Mouse (Mus musculus) granulocyte monocyte progenitor cell, adult 5-6 weeks (primary cell): ENCODE data around the gene Prnp. TPM values are rescaled to one million over a fixed set of nuclear protein-coding genes. Genes with fewer than 3 reads are reported as not detected.

Source experiments
- ATAC-seq: replicated peaks from 2 replicates; pipeline ENCODE4 v1.8.0; 2016; ENCODE audit warnings: mild to moderate bottlenecking, moderate TSS enrichment, inconsistent platforms; ENCODE audit not compliant: poor library complexity, severe bottlenecking
- total RNA-seq, 2 experiments: library from RNA; stranded (forward) in 1 of 2; stranded (reverse) in 1 of 2; fragments of 200-712, 200-1000 nt in 1 of 2; fragments of >200 nt in 1 of 2; fragmentation: Nextera tagmentation in 1 of 2; gene quantifications; 2 replicates each; pipeline ENCODE4 v1.2.3; 2014 to 2017

Prnp gene
- total RNA-seq, 2 experiments from 2014 or later: 1.6 TPM; not detected in 1

- no peak for ATAC-seq
Observed at GRCm38 (mm10) chr2:131946351-131946750, 36.6 kb downstream of the Prnp start.

GRCm38 (mm10) chr2:131948156-131948555 is 38.4 kb downstream of the Prnp start:
- no peak for ATAC-seq

GRCm38 (mm10) chr2:131948916-131949639 is 39.4 kb downstream of the Prnp start:
- ATAC-seq: no peak

GRCm38 (mm10) chr2:131949767-131950597 is 40.3 kb downstream of the Prnp start:
- no peak for ATAC-seq

GRCm38 (mm10) chr2:131950598-131951095 is 40.9 kb downstream of the Prnp start, which contains the start of gene Prnd:
Gene Prnd, plus strand, starts transcription at chr2:131950861.
- peak; percentile 49 for ATAC-seq

GRCm38 (mm10) chr2:131952456-131952855 is 42.7 kb downstream of the Prnp start:
- no peak for ATAC-seq

- no peak for ATAC-seq
Observed at GRCm38 (mm10) chr2:131952961-131953538, 43.3 kb downstream of the Prnp start.

GRCm38 (mm10) chr2:131953711-131954110 is 44.0 kb downstream of the Prnp start:
- no peak for ATAC-seq

- ATAC-seq: peak; percentile 6; the same call in 1 of the 2 replicates
Observed at GRCm38 (mm10) chr2:131954835-131955234, 45.1 kb downstream of the Prnp start.

- peak; percentile 80 for ATAC-seq
Observed at GRCm38 (mm10) chr2:131955264-131955663, 45.5 kb downstream of the Prnp start.

GRCm38 (mm10) chr2:131956336-131957256 is 46.9 kb downstream of the Prnp start:
- no peak for ATAC-seq

GRCm38 (mm10) chr2:131957731-131958222 is 48.0 kb downstream of the Prnp start:
- 0 out of 2 replicates have a peak, but pooled peaks have one; percentile 31 for ATAC-seq

- ATAC-seq: no peak
Observed at GRCm38 (mm10) chr2:131961671-131962070, 51.9 kb downstream of the Prnp start.

GRCm38 (mm10) chr2:131970597-131970996 is 60.9 kb downstream of the Prnp start:
- no peak for ATAC-seq

GRCm38 (mm10) chr2:131971098-131971497 is 61.4 kb downstream of the Prnp start:
- ATAC-seq: no peak

- ATAC-seq: peak; percentile 81
Observed at GRCm38 (mm10) chr2:131976663-131977062, 66.9 kb downstream of the Prnp start.

GRCm38 (mm10) chr2:131980866-131981265 is 71.1 kb downstream of the Prnp start:
- peak; percentile 44 for ATAC-seq

GRCm38 (mm10) chr2:131982546-131983196 is 72.9 kb downstream of the Prnp start:
- peak; percentile 81 for ATAC-seq

- ATAC-seq: no peak
Observed at GRCm38 (mm10) chr2:131987950-131988349, 78.2 kb downstream of the Prnp start.
